Mouse (Mus musculus) neutrophil, adult 5-6 weeks (primary cell): Measurements from ENCODE around the gene Dlgap4. TPM values are rescaled to one million over a fixed set of nuclear protein-coding genes. Genes with fewer than 3 reads are reported as not detected.

Source experiments
- ATAC-seq: fragments of 151-379, 151-347 bp; 2 replicates; pipeline ENCODE4 v1.8.0; 2017; ENCODE audit warnings: mild to moderate bottlenecking, moderate TSS enrichment; ENCODE audit not compliant: insufficient number of reproducible peaks, poor library complexity, low FRiP score, severe bottlenecking; ENCODE audit errors: extremely low read depth
- total RNA-seq: library from RNA; stranded (forward); fragments of 200-1000 nt; gene quantifications from 2 replicates; pipeline ENCODE4 v1.2.3, GENCODE M21; 2017

Gene Dlgap4
- total RNA-seq, 1 experiment from 2014 or later = 90.3 TPM

GRCm38 (mm10) chr2:156614661-156615654 is 1.5 kb downstream of the Dlgap4 start:
- ATAC-seq = no peak

- no peak for ATAC-seq
Measured at GRCm38 (mm10) chr2:156616513-156616912, 3.0 kb downstream of the Dlgap4 start.

- ATAC-seq = no peak
Measured at GRCm38 (mm10) chr2:156617536-156617935, 4.0 kb downstream of the Dlgap4 start.

GRCm38 (mm10) chr2:156620874-156621273 is 7.4 kb downstream of the Dlgap4 start:
- no peak for ATAC-seq

GRCm38 (mm10) chr2:156621449-156621848 is 7.9 kb downstream of the Dlgap4 start:
- no peak for ATAC-seq

- ATAC-seq = no peak
Measured at GRCm38 (mm10) chr2:156622192-156622591, 8.7 kb downstream of the Dlgap4 start.

- ATAC-seq = no peak
Measured at GRCm38 (mm10) chr2:156623246-156623645, 9.7 kb downstream of the Dlgap4 start.

- no peak for ATAC-seq
Measured at GRCm38 (mm10) chr2:156625307-156625706, 11.8 kb downstream of the Dlgap4 start.

- no peak for ATAC-seq
Measured at GRCm38 (mm10) chr2:156626119-156626518, 12.6 kb downstream of the Dlgap4 start.

GRCm38 (mm10) chr2:156626544-156626943 is 13.0 kb downstream of the Dlgap4 start:
- ATAC-seq = no peak

- ATAC-seq = no peak
Measured at GRCm38 (mm10) chr2:156627917-156628316, 14.4 kb downstream of the Dlgap4 start.

- ATAC-seq = no peak
Measured at GRCm38 (mm10) chr2:156630288-156630687, 16.8 kb downstream of the Dlgap4 start.

GRCm38 (mm10) chr2:156632721-156633120 is 19.2 kb downstream of the Dlgap4 start:
- no peak for ATAC-seq

- ATAC-seq = no peak
Measured at GRCm38 (mm10) chr2:156635091-156635490, 21.6 kb downstream of the Dlgap4 start.

GRCm38 (mm10) chr2:156641141-156641540 is 27.6 kb downstream of the Dlgap4 start:
- no peak for ATAC-seq

- no peak for ATAC-seq
Measured at GRCm38 (mm10) chr2:156642931-156643330, 29.4 kb downstream of the Dlgap4 start.

GRCm38 (mm10) chr2:156643406-156643805 is 29.9 kb downstream of the Dlgap4 start:
- ATAC-seq = no peak

GRCm38 (mm10) chr2:156645145-156645544 is 31.6 kb downstream of the Dlgap4 start:
- no peak for ATAC-seq

GRCm38 (mm10) chr2:156646877-156647276 is 33.4 kb downstream of the Dlgap4 start:
- ATAC-seq = no peak

GRCm38 (mm10) chr2:156648042-156648441 is 34.5 kb downstream of the Dlgap4 start:
- ATAC-seq = no peak
